Mouse (Mus musculus): ENCODE measurements around the gene Nin.

DNA sequence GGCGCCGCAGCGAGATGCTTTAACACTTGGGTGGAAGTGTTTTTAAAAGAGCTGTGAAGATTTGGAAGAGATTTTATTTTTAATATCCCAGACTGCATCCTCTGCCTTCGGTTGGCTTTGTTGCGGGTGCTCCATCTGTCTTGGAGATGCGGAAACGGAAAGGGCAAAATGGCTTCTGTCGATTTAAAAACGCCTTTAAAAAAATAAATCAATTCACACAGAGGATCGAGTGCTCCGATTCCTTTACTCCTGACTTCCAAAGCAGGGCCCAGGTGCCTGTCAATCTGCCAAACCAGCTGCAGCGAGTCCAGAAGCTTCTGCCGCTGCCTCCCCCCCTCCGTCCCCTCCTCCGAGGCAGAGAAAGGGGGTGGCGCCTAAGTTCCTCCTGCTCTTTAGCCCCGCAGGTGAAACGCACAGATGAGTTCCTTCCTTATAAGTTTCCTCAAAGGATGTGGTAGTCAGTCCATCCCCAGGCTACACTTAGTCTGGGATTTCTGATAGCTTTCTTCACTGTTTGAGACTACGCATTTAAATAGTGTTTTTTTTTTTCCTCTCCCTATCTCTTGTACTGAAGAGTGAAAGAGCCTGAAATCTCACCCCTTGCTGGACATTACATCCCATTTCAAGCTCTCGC is 17.6 kb upstream of the Nin start:
- TF ChIP-seq POLR2A (IDR thresholded peaks at IDR 0.05; ENCODE audit: insufficient read length, low read depth) (no peak), REST (IDR thresholded peaks at IDR 0.05; ENCODE audit: insufficient read depth, insufficient read length) (no peak), E2F4 (IDR thresholded peaks at IDR 0.05; ENCODE audit: insufficient read depth) (no peak), MYOD1 (IDR thresholded peaks at IDR 0.05; ENCODE audit: control insufficient read depth in 1 of 3, insufficient read length in 2 of 3, low read depth in 2 of 3) (no peak), TCF12 (IDR thresholded peaks at IDR 0.05; ENCODE audit: insufficient read depth, poor library complexity, severe bottlenecking) (no peak), MYOG (IDR thresholded peaks at IDR 0.05; ENCODE audit: control insufficient read depth in 1 of 3, insufficient read depth in 1 of 3, insufficient read length in 2 of 3, low read depth in 2 of 3) (no peak)
